Mouse (Mus musculus) adrenal gland, adult 8-10 months (tissue): ENCODE results near the gene Tctn3. TPM values are rescaled to one million over a fixed set of nuclear protein-coding genes. Genes with fewer than 3 reads are reported as not detected.
"Not testable (repeated sequence)": the region's sequence is repeated elsewhere in the genome, so short reads cannot be mapped to it uniquely, and the experiment has no call there.

Source experiments
- DNase-seq: peaks from one replicate; pipeline ENCODE4 v3.0.0; 2022
- total RNA-seq, 4 experiments: library from RNA; stranded (reverse); gene quantifications; 2 replicates each; pipeline ENCODE4 v1.2.4; 2022

Tctn3 gene
- total RNA-seq, 4 experiments from 2014 or later = 6.8 to 12.1 (median 8.9) TPM

DNA sequence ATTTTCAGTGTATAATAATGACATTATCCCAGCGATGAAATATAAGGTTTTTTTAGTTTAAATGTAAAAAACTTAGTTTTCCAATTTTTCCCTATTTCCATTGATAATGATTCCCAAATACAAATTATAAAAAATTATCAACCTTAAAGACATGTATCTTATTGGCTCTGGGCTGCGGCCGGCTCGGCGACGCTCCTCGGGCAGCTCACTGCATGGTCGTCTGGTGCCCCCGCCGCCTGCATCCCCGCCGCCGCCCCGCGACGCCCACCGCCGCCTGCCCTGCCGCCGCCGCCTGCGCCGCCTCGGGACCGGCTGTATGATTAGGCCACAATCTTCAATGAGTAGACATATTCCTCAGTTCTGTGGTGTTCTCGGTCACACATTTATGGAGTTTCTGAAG, 9.6 kb upstream of the Tctn3 start:
- not testable (repeated sequence) for DNase-seq

DNA sequence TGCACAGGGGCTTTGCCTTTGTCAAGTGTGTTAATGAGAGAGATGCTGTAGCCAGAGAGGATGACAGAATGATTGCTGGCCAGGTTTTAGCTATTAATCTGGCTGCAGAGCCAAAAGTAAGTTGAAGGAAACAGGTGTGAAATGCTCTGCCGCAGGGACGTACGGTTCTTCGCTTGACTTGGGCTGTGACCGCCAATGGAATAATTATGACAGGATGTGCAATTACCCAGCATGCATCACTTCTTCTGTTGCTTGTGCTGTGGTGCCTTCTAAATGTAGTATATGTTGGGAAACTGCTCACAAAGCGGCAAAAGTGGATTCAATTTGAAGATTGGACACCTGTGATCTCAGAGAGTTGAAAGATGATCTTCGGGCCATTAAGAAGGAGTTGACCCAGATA, 4.0 kb upstream of the Tctn3 start:
- no peak for DNase-seq

DNA sequence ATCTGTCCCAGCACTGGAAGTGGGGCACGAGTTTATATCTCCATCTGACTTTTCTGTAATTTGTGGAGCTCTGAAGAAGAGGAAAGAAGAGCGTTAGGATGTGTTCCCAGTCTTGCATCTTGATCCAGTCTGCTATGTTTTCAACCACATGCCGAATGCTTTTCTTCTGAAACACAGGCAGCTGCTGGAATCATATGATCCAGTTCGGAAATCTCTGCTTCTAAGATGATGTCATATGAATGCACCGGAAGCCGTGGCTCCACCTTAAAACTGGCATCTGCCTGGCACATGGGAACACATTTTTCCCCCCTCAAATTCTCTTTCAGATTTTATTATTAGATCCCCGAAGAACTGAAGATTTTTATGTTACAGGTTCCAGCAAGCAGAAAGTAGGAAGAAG, 2.8 kb upstream of the Tctn3 start:
- DNase-seq = no peak

DNA sequence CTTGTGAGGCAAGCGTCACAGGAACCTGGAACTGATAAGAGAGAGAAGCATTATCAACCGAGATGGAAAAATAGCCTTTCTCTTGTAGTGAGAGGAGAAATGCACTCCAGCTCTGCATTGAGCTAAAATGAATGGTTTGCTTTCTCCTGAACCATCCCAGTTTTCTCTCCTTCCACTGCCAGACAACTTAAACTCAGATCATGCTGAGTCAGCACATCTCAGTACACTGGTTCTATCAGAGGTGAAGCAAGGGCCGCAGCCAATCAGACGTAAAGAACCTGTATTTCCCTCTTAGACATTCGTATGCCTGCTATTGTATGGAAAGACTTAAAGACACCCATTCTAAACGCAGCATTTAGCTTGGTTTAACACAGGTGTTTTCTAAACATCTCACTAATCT, 4.4 kb downstream of the Tctn3 start:
- no peak for DNase-seq

DNA sequence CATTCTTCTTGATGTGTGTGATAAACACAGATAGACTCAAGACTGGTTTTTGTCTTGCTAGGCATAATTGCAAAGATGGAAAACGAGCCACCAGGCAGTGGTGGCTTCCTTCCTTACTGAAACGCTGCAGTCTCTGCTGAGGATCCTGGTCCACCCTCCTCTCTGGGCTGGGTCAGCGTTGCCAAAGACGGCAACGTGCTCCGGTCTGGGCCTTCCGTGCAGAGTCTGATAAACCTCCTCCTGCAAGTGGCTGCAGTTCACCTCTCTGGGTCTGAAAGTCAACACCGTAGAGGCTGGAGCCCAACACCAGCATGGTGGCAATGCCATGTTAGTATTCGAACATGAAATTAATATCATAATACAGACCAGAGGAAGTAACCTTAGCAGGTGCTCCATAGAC, 6.8 kb downstream of the Tctn3 start:
- no peak for DNase-seq

DNA sequence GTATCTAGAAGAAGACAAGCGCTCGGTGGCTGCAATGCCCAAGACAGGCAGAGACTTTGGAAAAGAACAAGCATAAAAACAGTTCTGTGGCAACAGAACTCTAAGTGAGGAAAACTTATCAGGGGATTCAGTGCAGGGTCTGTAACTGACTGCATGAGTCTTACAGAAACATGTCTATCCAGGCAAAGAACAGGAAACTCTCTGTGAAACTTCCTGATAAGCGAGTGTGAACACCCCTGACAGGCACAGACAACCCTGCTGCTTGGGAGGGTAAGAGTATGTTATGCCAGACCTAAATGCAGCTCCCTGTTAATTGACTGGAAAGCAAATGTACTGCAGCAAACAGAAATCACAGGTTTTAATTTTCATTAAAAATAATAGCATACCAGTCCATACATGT, 10.2 kb downstream of the Tctn3 start:
- DNase-seq = no peak

DNA sequence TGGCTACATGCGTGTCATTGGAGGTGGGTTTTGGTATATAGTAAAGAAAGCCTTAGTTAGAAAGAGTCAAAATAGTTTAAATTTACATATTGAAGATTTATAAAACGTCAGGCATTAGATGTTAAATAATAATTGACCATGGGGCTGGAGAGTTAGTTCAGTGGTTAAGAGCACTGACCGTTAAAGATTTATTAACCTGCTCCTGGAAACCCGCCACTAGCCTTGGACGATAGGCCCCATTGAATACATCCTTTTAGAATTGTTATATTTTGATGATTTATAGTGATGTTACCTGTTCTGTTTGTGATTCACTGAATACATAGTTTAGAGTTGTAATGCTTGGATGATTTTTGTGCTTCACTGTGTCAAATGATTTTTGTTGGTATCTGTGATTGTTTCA, 11.2 kb downstream of the Tctn3 start:
- not testable (repeated sequence) for DNase-seq

DNA sequence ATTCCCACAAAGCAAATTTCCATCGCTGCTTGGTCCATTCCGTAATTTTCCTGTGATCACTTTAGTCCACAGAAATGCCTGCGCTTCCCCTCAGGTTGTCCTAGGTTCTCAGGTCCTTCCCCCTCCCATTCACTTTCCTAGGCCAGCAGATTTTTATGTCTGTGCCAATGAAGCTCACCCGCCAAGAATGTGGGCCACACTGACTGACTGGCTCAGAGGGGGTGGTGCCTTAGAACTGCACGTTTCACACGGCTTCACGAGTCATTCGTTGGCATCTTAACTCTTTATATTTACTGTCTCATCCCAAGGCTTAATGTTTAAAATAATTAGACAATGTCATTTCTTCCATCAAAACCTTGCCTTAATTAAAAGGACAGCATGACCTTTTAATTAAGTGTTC, 16.2 kb downstream of the Tctn3 start:
- no peak for DNase-seq

DNA sequence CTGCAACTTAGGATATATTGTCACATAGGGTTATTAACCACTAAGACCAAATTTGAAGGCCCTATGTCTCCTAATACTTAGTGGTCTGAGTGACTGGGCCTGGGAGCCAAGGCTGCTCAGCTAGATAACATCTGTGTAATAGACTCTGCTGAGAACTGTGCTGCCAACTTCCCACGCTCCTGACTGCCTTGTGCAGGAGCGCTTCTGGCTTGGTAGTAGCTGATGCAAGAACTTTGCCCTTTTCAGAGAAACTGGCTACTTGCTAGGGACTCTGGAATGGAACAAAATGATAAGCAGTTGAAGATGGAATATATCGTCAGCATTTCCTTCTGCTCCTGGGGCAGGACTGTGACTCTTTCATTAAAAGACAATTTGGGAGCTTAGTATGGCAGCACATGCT, 16.8 kb downstream of the Tctn3 start:
- DNase-seq = no peak

DNA sequence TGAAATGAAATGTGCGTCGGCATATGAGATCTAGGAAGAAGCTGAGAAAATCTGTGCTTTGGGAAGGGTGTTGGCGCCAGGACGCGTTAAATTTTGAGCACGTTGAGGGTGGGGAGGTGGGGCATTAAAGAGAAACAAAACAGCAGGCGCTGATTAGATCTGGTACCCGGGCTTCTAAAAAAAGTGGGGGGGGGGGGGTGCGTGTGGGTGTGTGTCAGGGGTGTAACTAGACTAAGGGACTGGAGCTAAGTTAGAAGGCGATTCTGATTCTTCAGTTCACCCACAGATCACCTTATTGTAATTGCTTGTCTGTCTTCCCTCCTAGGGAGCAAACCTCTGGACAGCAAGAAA, 22.5 kb downstream of the Tctn3 start:
- no peak for DNase-seq

DNA sequence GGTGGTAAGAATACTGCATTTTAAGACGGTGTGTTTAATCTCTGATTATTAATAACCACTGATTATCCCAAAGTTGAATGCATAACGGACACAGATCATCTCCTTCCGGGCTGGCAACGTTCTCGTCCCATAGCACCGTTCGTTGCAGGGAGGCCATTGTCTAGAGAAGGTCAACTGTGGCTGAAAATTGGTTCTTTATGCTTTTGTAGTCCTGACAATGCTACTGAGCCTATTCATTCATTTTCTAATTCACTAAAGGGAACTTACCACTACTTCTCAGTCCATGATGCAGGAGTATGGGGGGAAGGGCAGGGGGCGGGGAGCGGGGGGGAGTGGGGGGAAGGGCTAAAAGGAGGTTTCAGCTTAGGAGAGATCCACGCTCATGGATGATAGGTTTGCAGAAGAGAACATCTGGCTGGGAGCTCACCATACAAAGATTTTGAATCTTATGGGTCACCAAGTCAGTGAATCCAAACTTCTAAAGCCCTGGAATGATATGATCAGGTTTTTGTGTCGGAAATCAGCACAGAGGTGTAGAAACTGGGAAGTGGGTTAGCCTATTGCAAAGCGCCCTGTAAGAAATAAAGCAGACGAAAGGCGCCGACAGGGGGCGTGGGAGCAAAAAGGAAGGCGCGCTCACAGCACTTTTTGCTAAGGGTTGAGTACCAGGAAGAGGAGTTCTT, 23.0 kb downstream of the Tctn3 start:
- DNase-seq = peak; percentile 73

DNA sequence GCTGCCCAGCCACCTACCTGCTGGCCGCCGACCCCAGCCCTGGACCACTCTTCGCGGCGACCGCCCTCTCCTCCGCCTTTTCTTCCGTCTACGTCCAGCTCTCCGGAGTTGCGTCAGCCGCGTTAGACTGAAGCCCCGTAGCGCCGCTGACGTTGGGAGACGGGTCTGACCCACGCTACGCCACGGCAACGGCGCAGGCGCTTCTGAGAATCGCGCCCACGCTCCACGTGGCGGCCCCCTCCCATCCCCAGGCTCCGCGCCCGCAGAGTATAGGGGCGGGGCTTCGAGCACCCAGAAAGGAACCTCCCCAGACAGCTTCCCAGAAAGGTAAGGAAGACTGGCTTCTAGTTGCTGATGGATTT, 23.8 kb downstream of the Tctn3 start, which contains the start of gene Aldh18a1:
Aldh18a1 (minus strand) TSS at position 171 of the 362 bp plus-strand sequence.
- peak; percentile 88 for DNase-seq

DNA sequence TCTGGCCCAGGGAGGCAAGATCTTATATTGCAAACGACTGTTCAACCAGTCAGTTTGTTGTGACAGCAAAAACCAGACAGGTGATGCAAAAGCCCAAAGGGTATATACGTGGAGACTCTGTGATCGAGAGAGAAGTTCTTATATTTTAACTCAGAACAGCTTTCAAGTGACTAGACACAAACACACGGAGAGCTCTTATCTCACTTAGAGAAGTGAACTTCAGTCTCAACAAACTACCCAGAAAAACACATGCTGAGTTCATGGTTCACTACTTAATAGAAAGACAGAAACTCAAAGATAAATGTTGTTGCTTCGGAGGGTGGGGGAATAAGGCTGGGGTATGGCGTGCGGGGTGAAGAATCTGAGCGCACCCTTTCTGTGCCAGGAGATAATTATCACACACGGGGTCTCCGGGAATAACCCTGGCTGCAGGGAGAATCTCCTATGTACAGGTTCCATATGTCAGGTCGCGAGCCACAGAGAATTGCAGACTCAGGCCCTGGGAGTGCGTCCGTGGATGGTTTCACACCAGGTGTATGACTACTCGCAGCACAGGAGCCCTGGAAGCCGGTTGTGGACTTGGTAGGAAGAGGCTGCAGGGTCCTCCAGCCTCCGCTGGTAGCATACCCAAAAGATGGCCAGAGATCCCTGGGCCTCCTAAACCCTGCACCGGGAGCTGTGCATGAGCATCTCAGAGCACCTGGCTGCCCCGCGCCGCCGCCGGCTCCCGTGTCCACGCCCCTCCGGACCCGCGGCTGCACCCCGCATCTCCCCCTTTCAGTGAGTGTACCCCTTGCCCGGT, 24.3 kb downstream of the Tctn3 start:
- DNase-seq = no peak

DNA sequence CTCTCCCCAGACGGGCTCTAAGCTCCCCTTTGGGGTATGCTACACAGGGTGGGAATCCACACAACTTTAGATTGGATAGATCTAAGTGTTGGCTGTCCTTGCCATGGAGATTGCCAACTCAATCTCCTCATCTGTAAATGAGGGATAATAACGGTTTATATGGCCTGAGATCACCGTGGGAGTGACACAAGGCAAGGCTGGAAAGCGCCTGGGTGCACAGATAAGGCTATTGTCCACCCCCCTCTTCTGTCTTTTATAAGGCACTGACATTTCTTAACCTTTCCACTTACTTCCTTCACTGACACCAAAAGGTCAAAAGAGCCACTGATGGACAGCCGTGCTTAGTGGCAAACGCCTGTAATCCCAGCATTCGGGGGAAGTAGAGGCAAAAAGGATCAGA, 25.1 kb downstream of the Tctn3 start:
- DNase-seq = no peak

DNA sequence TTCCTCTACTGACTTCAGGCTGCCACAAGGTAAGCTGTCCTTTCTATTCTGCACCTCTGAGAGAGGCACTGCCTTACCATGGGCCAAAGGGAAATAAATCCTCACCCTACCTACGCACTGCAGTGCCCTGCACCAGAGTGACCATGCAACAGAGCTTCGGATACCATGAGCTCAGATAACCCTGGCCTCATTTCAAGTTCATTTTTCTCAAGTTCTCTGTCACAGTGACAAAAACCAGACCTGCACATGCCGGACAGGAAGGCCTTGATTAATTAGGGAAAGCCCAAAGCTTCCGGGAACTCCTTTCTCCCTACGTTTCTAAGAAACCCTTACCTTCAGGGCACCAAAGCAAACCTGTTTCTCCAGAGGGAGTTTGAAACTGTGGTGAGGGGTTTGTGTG, 30.4 kb downstream of the Tctn3 start:
- peak; percentile 35 for DNase-seq

DNA sequence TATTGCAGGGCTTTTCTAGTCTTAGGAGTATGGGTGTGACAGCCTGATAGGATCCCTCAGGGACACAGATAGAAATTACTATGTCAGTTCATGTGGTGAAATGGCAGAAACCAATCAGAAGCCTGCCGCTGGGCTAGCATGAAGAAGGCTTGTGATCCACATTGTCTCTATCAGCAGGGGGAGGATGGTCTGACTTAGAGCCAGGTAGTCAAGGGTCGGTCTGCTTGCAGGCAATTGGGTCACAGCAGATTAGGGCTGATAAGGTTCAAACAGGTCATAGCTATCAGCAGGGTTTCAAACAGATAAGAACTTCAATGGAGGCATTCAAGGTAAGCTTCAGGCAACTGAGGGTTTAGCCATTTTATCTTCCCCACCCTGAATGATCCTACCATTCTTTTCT, 31.1 kb downstream of the Tctn3 start:
- DNase-seq = no peak

DNA sequence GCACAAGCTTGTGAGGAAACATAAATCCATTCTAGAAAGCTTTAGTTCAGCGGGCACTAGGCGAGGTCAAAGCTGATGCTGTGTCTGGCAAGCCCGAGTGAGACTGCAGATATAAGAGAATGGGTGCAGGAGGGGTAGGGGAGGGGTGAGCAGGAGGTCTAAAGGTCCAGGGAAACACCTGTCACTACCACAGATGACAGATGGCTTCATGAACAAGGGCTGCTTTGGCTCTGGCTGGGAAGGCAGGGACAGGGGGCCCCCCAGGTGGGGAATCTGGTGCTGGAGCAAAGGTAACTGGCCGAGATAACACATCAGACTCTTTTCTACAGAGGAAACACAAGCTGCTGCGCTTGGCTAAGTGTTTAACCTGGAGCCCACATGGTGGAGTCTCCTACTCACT, 36.6 kb downstream of the Tctn3 start:
- DNase-seq = no peak

DNA sequence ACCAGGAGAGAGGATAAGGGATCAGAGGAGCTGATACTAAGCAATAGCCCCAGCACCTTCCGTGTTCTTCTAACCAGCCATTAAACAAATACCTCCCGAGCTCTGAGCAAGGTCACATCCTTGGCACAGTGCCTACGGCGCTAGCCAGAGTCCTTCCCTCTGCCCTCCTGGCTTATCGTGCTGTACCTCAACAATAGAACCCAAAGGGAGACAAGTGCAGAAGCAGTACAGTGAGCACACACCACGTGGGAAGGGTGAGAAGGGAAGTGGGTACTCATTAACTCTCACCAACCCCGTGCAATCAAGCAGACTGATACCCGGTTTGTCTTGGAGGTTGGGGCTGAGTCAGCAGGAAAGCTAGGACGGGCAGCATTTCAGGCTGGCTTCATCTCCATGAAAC, 41.3 kb downstream of the Tctn3 start:
- peak; percentile 66 for DNase-seq

DNA sequence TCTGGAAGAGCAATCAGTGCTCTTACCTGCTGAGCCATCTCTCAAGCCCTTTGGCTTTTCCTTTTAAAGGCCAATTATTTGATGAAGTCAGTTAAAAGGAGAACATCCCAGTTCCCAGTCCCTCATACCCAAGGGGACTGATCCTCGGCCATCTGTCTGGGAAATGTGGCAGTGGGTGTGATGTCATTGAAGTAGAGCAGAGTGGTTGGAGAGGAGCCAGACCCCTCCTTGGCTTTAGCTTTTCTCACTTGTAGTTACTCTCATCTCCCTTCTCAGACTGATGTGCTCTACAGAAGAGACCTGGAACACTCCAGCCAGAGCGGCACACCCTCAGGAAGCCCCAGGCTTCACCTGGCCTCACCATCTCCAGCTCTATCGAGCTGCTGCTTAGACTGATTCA, 44.4 kb downstream of the Tctn3 start:
- no peak for DNase-seq

DNA sequence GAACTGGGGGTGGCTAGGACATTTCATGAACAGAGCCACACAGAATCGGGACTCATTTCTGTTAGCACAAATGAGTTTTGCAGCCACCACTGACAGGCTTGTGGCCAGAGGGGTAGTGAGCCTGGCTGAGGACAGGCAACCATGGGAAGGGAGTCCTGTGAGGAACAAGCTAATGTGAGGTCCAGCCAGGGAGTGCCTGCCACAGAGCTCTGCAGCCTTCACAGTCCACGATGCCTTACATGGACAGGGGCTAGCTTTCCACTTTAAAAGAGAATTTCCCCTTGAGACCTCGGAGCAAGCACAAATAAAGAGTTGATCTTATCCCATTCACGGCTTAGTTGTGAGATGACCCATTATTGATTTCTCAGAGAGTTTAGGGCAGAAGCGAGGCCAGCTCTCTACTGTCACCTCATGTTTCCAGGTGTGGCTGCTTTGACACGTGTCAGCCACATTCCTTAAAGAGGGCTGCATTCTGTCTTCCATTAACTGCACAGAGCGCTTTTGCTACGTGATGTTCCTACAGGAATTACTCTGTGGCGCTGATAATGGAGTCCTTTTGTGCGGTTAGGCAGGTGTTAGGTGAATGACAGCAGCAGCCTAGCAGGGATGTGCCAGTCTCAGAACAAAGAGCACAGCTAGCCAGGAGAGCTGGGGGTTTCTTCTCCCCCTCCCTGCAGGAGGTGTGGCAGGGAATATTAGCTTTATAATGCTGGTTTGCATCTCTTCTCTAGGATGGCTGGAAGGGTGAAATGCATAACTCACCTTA, 48.0 kb downstream of the Tctn3 start:
- DNase-seq = no peak

DNA sequence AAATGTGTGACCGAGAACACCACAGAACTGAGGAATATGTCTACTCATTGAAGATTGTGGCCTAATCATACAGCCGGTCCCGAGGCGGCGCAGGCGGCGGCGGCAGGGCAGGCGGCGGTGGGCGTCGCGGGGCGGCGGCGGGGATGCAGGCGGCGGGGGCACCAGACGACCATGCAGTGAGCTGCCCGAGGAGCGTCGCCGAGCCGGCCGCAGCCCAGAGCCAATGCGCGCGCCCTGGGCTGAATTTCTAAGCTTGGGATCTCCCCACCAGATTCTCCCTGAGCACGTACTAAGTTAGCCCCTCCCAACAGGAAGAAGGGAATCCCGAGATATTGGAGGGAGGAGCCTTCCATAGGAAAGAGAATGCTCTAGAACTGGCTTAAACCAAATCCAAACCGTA, 50.5 kb downstream of the Tctn3 start:
- not testable (repeated sequence) for DNase-seq

DNA sequence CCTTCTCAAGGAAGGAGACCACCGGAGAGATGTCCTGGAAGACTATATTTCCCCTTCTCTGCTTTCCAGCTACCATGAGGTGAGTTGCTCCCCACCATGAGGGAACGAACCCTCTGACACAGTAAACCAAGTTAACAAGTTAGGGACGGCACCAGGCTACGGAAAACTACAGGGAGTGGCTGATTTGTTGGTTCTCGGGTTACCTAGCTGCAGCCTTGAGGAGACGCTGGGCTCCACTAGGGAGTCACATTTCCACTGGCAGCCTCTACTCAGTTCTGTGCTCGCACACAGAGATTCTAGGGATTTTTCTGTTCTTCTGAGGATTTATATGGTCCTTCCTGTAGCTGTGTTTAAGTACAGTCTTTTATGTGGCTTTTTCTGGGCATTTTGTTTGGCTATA, 56.0 kb downstream of the Tctn3 start:
- DNase-seq = no peak

DNA sequence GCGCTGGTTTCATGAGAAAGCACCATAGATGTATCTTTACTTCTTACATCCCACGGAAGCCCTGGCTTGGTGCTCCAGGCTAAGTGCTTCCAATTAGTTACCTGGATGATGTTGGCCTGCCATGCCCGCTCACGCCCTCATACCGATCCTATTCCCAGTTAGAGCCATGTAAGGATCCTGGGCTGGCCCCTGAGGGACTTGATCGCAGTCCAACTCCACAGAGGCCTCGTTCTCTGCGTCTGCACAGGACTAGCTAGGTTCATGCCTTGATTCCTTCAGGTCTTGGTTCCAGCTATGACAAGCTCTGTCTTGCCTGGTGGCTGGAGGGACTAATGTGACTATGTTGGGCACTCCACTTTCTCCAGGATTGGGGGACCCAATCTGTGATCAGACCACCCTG, 56.9 kb downstream of the Tctn3 start:
- DNase-seq = no peak

DNA sequence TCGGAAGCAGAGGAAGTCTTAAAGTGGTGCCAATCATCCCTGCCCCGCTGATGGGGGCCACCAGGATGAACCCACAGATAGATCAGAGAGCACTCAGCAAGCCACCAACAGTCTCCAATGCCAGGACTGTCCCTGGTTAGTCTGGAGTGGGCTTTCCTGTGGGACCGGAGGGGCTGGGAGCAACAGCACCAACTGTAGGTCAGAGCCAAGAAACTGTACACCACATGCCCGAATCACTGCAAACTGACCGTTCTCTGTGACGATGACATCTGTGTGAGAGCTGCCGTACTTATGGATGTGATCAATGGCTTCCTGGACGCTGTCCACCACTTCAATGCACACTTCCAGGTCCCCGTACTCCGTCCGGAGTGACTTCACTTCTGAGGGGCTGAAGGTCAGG, 57.7 kb downstream of the Tctn3 start:
- no peak for DNase-seq
